Mouse (Mus musculus) MEL (cell line): ENCODE results near the gene Fto. TPM values are rescaled to one million over a fixed set of nuclear protein-coding genes. Genes with fewer than 3 reads are reported as not detected.

Experiments used
- DNase-seq: peaks from one replicate; pipeline ENCODE4 v3.0.0; 2011; ENCODE audit warnings: low read depth, low spot score
- H3K27ac ChIP-seq: 2 replicates; pipeline ENCODE4 v1.5.1; 2012; ENCODE audit warnings: low read depth, mild to moderate bottlenecking, control low read depth, low read length, moderate library complexity; ENCODE audit not compliant: control insufficient read depth
- H3K27me3 ChIP-seq, 2 experiments: fragments of 150-350 bp in 1 of 2; sonication (generic) in 1 of 2; 2 replicates each; pipeline ENCODE4 v1.6.1; 2012; ENCODE audit warnings: low read length in 2 of 2, mild to moderate bottlenecking in 2 of 2, improper control_type of control experiment in 1 of 2, moderate library complexity in 1 of 2; ENCODE audit not compliant: insufficient read depth in 2 of 2, control insufficient read depth in 1 of 2
- H3K36me3 ChIP-seq, 2 experiments: 2 replicates each; pipeline ENCODE4 v1.6.1; 2012 to 2014; ENCODE audit warnings: low read length in 2 of 2, improper control_type of control experiment in 1 of 2, inconsistent platforms in 1 of 2, mild to moderate bottlenecking in 1 of 2; ENCODE audit not compliant: insufficient read depth in 2 of 2, control insufficient read depth in 1 of 2
- H3K4me1 ChIP-seq, 2 experiments: fragments of 150-350 bp in 1 of 2; sonication (generic) in 1 of 2; 2 replicates each; pipeline ENCODE4 v1.6.1; 2012; ENCODE audit warnings: low read length in 2 of 2, improper control_type of control experiment in 1 of 2, mild to moderate bottlenecking in 1 of 2; ENCODE audit not compliant: insufficient read depth in 2 of 2, control insufficient read depth in 1 of 2
- H3K4me3 ChIP-seq, 2 experiments: fragments of 150-350 bp in 1 of 2; sonication (generic) in 1 of 2; 2 replicates each; pipeline ENCODE4 v1.5.1; 2012; ENCODE audit warnings: low read depth in 2 of 2, low read length in 2 of 2, mild to moderate bottlenecking in 2 of 2, moderate library complexity in 2 of 2, control low read depth in 1 of 2, improper control_type of control experiment in 1 of 2; ENCODE audit not compliant: control insufficient read depth in 1 of 2, insufficient read depth in 1 of 2
- H3K79me2 ChIP-seq: 2 replicates; pipeline ENCODE4 v1.6.1; 2012; ENCODE audit warnings: mild to moderate bottlenecking, low read length, moderate library complexity; ENCODE audit not compliant: control insufficient read depth, poor library complexity, insufficient read depth
- H3K9ac ChIP-seq: 2 replicates; pipeline ENCODE4 v1.6.1; 2012; ENCODE audit warnings: low read depth, mild to moderate bottlenecking, control low read depth, low read length, moderate library complexity; ENCODE audit not compliant: control insufficient read depth, poor library complexity, severe bottlenecking
- H3K9me3 ChIP-seq: fragments of 150-350 bp; sonication (generic); replicated peaks from 2 replicates; pipeline ENCODE4 v1.6.1; 2012; ENCODE audit warnings: mild to moderate bottlenecking, low read length, improper control_type of control experiment, moderate library complexity; ENCODE audit not compliant: insufficient read depth
- BHLHE40 ChIP-seq: IDR thresholded peaks from 2 replicates; pipeline ENCODE4 v1.6.1; 2012; ENCODE audit warnings: low read depth, mild to moderate bottlenecking, inconsistent platforms, low read length, improper control_type of control experiment, borderline replicate concordance
- ELF1 ChIP-seq: IDR thresholded peaks from 2 replicates; pipeline ENCODE4 v1.6.1; 2014; ENCODE audit warnings: low read depth, mild to moderate bottlenecking, inconsistent platforms, low read length, improper control_type of control experiment, moderate library complexity
- GATA1 ChIP-seq: IDR thresholded peaks from 2 replicates; pipeline ENCODE4 v1.6.1; 2011; ENCODE audit warnings: low read depth, low read length, improper control_type of control experiment
- MAZ ChIP-seq: IDR thresholded peaks from 2 replicates; pipeline ENCODE4 v1.6.1; 2012; ENCODE audit warnings: low read depth, mild to moderate bottlenecking, inconsistent platforms, low read length, improper control_type of control experiment
- POLR2A ChIP-seq, 2 experiments: IDR thresholded peaks; 2 replicates each; pipeline ENCODE4 v1.6.1; 2011 to 2012; ENCODE audit warnings: low read length in 2 of 2, mild to moderate bottlenecking in 2 of 2, control low read depth in 1 of 2, improper control_type of control experiment in 1 of 2, low read depth in 1 of 2, moderate library complexity in 1 of 2; ENCODE audit not compliant: control insufficient read depth in 1 of 2, insufficient read depth in 1 of 2, poor library complexity in 1 of 2
- POLR2AphosphoS5 ChIP-seq: IDR thresholded peaks from 2 replicates; pipeline ENCODE4 v1.6.1; 2012; ENCODE audit warnings: low read depth, borderline replicate concordance, mild to moderate bottlenecking, inconsistent platforms, low read length, moderate library complexity, mixed read lengths
- TBP ChIP-seq: IDR thresholded peaks from 2 replicates; pipeline ENCODE4 v1.8.0; 2011; ENCODE audit warnings: low read depth, low read length, improper control_type of control experiment
- polyA plus RNA-seq, 2 experiments: library from polyadenylated mRNA; stranded (reverse) in 1 of 2; unstranded in 1 of 2; fragments of >175 nt in 1 of 2; fragments of >200 nt in 1 of 2; gene quantifications; 2 replicates each; pipeline versions ENCODE4 v1.2.1 to v1.2.4; 2012; ENCODE audit warnings: low replicate concordance in 2 of 2, low read depth in 1 of 2; ENCODE audit not compliant: insufficient read length in 2 of 2, insufficient read depth in 1 of 2, missing spikeins in 1 of 2
- total RNA-seq: library from RNA; depleted of rRNA; stranded (reverse); fragments of 300-350 nt; gene quantifications from 2 replicates; pipeline ENCODE4 v1.2.3, GENCODE M21; 2012

The Fto gene
- total and polyA plus RNA-seq, 3 experiments: 13.5 to 41.1 TPM; not detected in 1

- H3K36me3 ChIP-seq: no peaks in the 10 kb centered on the region
- H3K79me2 ChIP-seq: no peaks in the 10 kb centered on the region
- H3K9ac ChIP-seq: no peak overlapping the region
- H3K4me1 ChIP-seq: no peaks in the 10 kb centered on the region
- H3K4me3 ChIP-seq: no peak overlapping the region
- no peak for TF ChIP-seq MAZ
- no peak for TF ChIP-seq BHLHE40
- TF ChIP-seq POLR2A (IDR thresholded peaks at IDR 0.05; ENCODE audit: control insufficient read depth in 1 of 2, insufficient read depth in 1 of 2, low read depth in 1 of 2, low read length in 2 of 2, poor library complexity in 1 of 2): no peak
- TF ChIP-seq GATA1: no peak
- no peak overlapping the region for H3K27ac ChIP-seq
- H3K27me3 ChIP-seq: no peaks in the 10 kb centered on the region
- no peak for DNase-seq
- H3K9me3 ChIP-seq: no peaks in the 10 kb centered on the region
These were observed 398.8 kb downstream of the Fto start for GRCm38 (mm10) chr8:91711981-91712598.

GRCm38 (mm10) chr8:91712731-91713569, 399.6 kb downstream of the Fto start:
- H3K27me3 ChIP-seq: no peaks in the 10 kb centered on the region
- H3K4me1 ChIP-seq: no peaks in the 10 kb centered on the region
- no peak overlapping the region for H3K9ac ChIP-seq
- no peak for DNase-seq
- no peak overlapping the region for H3K27ac ChIP-seq
- H3K4me3 ChIP-seq: no peak overlapping the region
- TF ChIP-seq POLR2AphosphoS5: no peak
- H3K9me3 ChIP-seq: no peaks in the 10 kb centered on the region
- no peaks in the 10 kb centered on the region for H3K79me2 ChIP-seq
- no peaks in the 10 kb centered on the region for H3K36me3 ChIP-seq

GRCm38 (mm10) chr8:91713677-91714312, 400.5 kb downstream of the Fto start:
- Histone ChIP-seq H3K36me3 (no peaks in the 10 kb centered on the region), H3K9me3 (no peaks in the 10 kb centered on the region)
- TF ChIP-seq ELF1 (no peak), TBP (no peak)
- TF ChIP-seq, all 39 proteins: peak for 0
- no peak overlapping the region for H3K9ac ChIP-seq
- H3K4me3 ChIP-seq: no peak overlapping the region
- no peak for DNase-seq
- H3K27me3 ChIP-seq: no peaks in the 10 kb centered on the region
- H3K27ac ChIP-seq: no peak overlapping the region
- H3K4me1 ChIP-seq: no peaks in the 10 kb centered on the region
- H3K79me2 ChIP-seq: no peaks in the 10 kb centered on the region
